In the genomic region with DNA sequence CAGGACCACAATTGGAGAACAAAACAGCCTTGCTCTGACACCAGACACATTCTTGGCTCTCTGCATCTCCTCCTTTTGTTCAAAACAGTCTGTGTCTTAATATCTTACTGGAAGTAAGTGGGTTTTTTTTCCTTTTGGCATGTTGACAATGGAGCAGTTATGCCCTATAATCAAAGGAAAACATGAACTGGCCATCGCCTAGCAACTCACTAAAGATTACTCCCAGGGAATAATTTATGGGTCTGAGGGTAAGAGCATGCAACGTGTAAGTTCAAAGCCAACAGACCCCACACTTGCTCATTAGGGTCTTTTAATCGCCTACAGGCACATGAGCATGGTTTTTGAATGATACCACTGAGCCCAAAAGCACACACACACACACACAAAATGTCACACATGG, we compare ENCODE assay signal across 14 mouse cellular contexts.
DNase-seq lines count a peak whose midpoint lies in the region; ATAC-seq and TF ChIP-seq lines count a peak whose summit lies in the region.
"Had no signal": no experiment of that assay in that cellular context is flagged by ENCODE, and none has a peak within 500 bp of the region (broad histone marks: within the 10 kb centered on the region; RNA-seq: fewer than 3 reads in every experiment).

No protein-coding gene starts in this region.

- H3K4me3 ChIP-seq in heart, embryonic 12.5 days = no peak overlapping the region
- no peak overlapping the region for H3K4me3 ChIP-seq in layer of hippocampus, adult 2 months
- H3K4me3 ChIP-seq in forebrain, embryonic 10.5 days = no peak overlapping the region
- H3K4me3 ChIP-seq: limb, embryonic 15.5 days had no signal

- H3K9me3 ChIP-seq in heart, embryonic 12.5 days (replicated peaks) = no peaks in the 10 kb centered on the region
- no peaks in the 10 kb centered on the region for H3K9me3 ChIP-seq in forebrain, embryonic 10.5 days
- H3K9me3 ChIP-seq: limb, embryonic 15.5 days had no signal

- H3K27ac ChIP-seq in heart, embryonic 12.5 days (ENCODE audit: poor library complexity, severe bottlenecking) = no peak overlapping the region
- H3K27ac ChIP-seq in layer of hippocampus, adult 2 months = peak overlapping the region; percentile 61; the same call in 1 of the 2 replicates
- H3K27ac ChIP-seq in forebrain, embryonic 10.5 days = 0 out of 2 replicates have a peak overlapping the region, but pooled peaks have one; percentile 18
- H3K27ac ChIP-seq: limb, embryonic 15.5 days had no signal

- intact Hi-C loops in heart, postnatal 36 days (cut with DNase I) = no loop called here
- intact Hi-C loops in gastrocnemius, postnatal 14 days (cut with DNase I; ENCODE audit: low total_unique reads) = no loop called here

- WGBS in heart, embryonic 12.5 days = 49% methylated on average over 3 of the region's 3 CpGs
- 71% methylated on average over 3 of the region's 3 CpGs for WGBS in forebrain, embryonic 10.5 days

- H3K27me3 ChIP-seq in heart, embryonic 12.5 days (replicated peaks) = no peaks in the 10 kb centered on the region
- H3K27me3 ChIP-seq in forebrain, embryonic 10.5 days (ENCODE audit: poor library complexity, severe bottlenecking) = no peaks in the 10 kb centered on the region
- H3K27me3 ChIP-seq: limb, embryonic 15.5 days had no signal

- 0 out of 2 replicates have a peak, but pooled peaks have one; percentile 6 for ATAC-seq in heart, embryonic 12.5 days (ENCODE audit: insufficient number of reproducible peaks, low FRiP score)
- ATAC-seq in activated CD4-positive, CD25-positive, alpha-beta regulatory T cell, adult 4 months = no peak
- ATAC-seq: intestine, postnatal 0 days had no signal

- H3K36me3 ChIP-seq in heart, embryonic 12.5 days = peaks cover 31% of the 10 kb centered on the region
- H3K36me3 ChIP-seq in forebrain, embryonic 10.5 days (replicated peaks) = no peaks in the 10 kb centered on the region
- H3K36me3 ChIP-seq: limb, embryonic 15.5 days had no signal

- TF ChIP-seq CTCF in layer of hippocampus, adult 2 months (conservative IDR thresholded peaks at IDR 0.05) = no peak

- H3K4me2 ChIP-seq in heart, embryonic 12.5 days = no peak overlapping the region
- H3K4me2 ChIP-seq: limb, embryonic 15.5 days had no signal

- H3K4me1 ChIP-seq in heart, embryonic 12.5 days (replicated peaks) = peaks cover 10% of the 10 kb centered on the region; the same call in 1 of the 2 replicates
- peaks cover 20% of the 10 kb centered on the region for H3K4me1 ChIP-seq in forebrain, embryonic 10.5 days
- H3K4me1 ChIP-seq: limb, embryonic 15.5 days had no signal

- DNase-seq in heart, postnatal 36 days = no peak
- DNase-seq in layer of hippocampus, adult 2 months (ENCODE audit: low spot score in 2 of 2) = no peak
- DNase-seq in layer of hippocampus, adult 9-11 months = no peak
- DNase-seq in forebrain, embryonic 10.5 days (ENCODE audit: extremely low spot score, low spot score) = no peak
- DNase-seq in mesoderm, embryonic 11.5 days (ENCODE audit: low read depth, low spot score) = peak; percentile 15
- no peak for DNase-seq in gastrocnemius, postnatal 14 days
- DNase-seq: adrenal gland, adult 2 months; cerebellum, adult 9-10 months; lung, adult 18-20 months; thymus, postnatal 4 days had no signal

- no peak overlapping the region for H3K9ac ChIP-seq in heart, embryonic 12.5 days
- H3K9ac ChIP-seq: limb, embryonic 15.5 days had no signal
